Mouse (Mus musculus) liver, embryonic 14.5 days (tissue): ENCODE results near the gene Lnpep. TPM values are rescaled to one million over a fixed set of nuclear protein-coding genes. Genes with fewer than 3 reads are reported as not detected.

ENCODE experiments used
- ATAC-seq: fragments of 200-750 bp; cut with Nextera tagmentation; 2 replicates; pipeline ENCODE4 v1.8.0; 2017; ENCODE audit warnings: moderate number of reproducible peaks, mild to moderate bottlenecking, moderate library complexity; ENCODE audit not compliant: insufficient read depth
- DNase-seq, 3 experiments: peaks; one replicate each; pipeline ENCODE4 v3.0.0-alpha.2; 2012 to 2013; ENCODE audit warnings: low read depth in 3 of 3, low spot score in 3 of 3
- H3K27ac ChIP-seq: fragments of 300-500 bp; sonication (generic); 2 replicates; pipeline ENCODE4 v1.5.1; 2014; ENCODE audit warnings: moderate library complexity, mild to moderate bottlenecking, control low read depth, inconsistent platforms
- H3K27me3 ChIP-seq: fragments of 300-500 bp; sonication (generic); 2 replicates; pipeline ENCODE4 v1.6.1; 2014; ENCODE audit warnings: mild to moderate bottlenecking, low read length, moderate library complexity; ENCODE audit not compliant: control insufficient read depth, insufficient read depth
- H3K36me3 ChIP-seq: fragments of 300-500 bp; sonication (generic); replicated peaks from 2 replicates; pipeline ENCODE4 v1.6.1; 2014; ENCODE audit warnings: low read depth; ENCODE audit not compliant: control insufficient read depth, insufficient read depth
- H3K4me1 ChIP-seq, 2 experiments: fragments of 200-500 bp in 1 of 2; fragments of 300-500 bp in 1 of 2; sonication (generic) in 1 of 2; replicated peaks; 2 replicates each; pipeline ENCODE4 v1.6.1; 2012 to 2014; ENCODE audit warnings: antibody characterized with exemption in 1 of 2, inconsistent platforms in 1 of 2, low read length in 1 of 2; ENCODE audit not compliant: control insufficient read depth in 2 of 2, insufficient read depth in 2 of 2
- H3K4me2 ChIP-seq: fragments of 300-500 bp; sonication (generic); 2 replicates; pipeline ENCODE4 v1.6.1; 2014; ENCODE audit warnings: low read depth, mild to moderate bottlenecking, control low read depth, moderate library complexity
- H3K4me3 ChIP-seq, 2 experiments: fragments of 200-500 bp in 1 of 2; fragments of 300-500 bp in 1 of 2; sonication (generic) in 1 of 2; 2 replicates each; pipeline ENCODE4 v1.5.1; 2012 to 2014; ENCODE audit warnings: low read depth in 2 of 2, low read length in 2 of 2, mild to moderate bottlenecking in 2 of 2, control low read depth in 1 of 2, inconsistent platforms in 1 of 2, moderate library complexity in 1 of 2; ENCODE audit not compliant: insufficient read depth in 1 of 2
- H3K9ac ChIP-seq: fragments of 300-500 bp; sonication (generic); replicated peaks from 2 replicates; pipeline ENCODE4 v1.6.1; 2014; ENCODE audit warnings: mild to moderate bottlenecking, control low read depth, moderate library complexity
- H3K9me3 ChIP-seq: fragments of 300-500 bp; sonication (generic); 2 replicates; pipeline ENCODE4 v1.6.1; 2016; ENCODE audit warnings: low read length, mixed read lengths; ENCODE audit not compliant: control insufficient read depth
- CTCF ChIP-seq: IDR thresholded peaks from 2 replicates; pipeline ENCODE4 v1.5.1; 2016; ENCODE audit warnings: antibody characterized with exemption, low read depth, control low read depth
- EP300 ChIP-seq: IDR thresholded peaks from 2 replicates; pipeline ENCODE4 v1.6.1; 2016; ENCODE audit warnings: antibody characterized with exemption, low read depth
- WGBS: fragments of 180-500 bp; shearing (Covaris S2); extraction: QIAGEN DNeasy Blood & Tissue Kit; methylation state at CpG from one replicate; pipeline ENCODE4 v1.1.7; 2014; ENCODE audit not compliant: insufficient replicate concordance; 5-methylcytosine and 5-hydroxymethylcytosine counted together
- polyA plus RNA-seq, 2 experiments: library from polyadenylated mRNA; depleted of rRNA in 1 of 2; stranded (reverse) in 1 of 2; unstranded in 1 of 2; fragments of >200 nt; fragmentation: Nextera tagmentation in 1 of 2; extraction: Ambion mirVana in 1 of 2; gene quantifications; 2 replicates each; pipeline versions ENCODE4 v1.2.1 to v1.2.3; 2012 to 2014

Gene Lnpep
- polyA plus RNA-seq, 2 experiments, result 2.1 to 3.5 TPM

- ATAC-seq (no peak), DNase-seq (no peak)
- TF ChIP-seq CTCF, result no peak
- no peak for TF ChIP-seq EP300
- WGBS, result 4% methylated on average over 7 of the region's 7 CpGs
- H3K4me2 ChIP-seq, result peak overlapping the region; percentile 91
- H3K36me3 ChIP-seq, result no peaks in the 10 kb centered on the region
- no peaks in the 10 kb centered on the region for H3K27me3 ChIP-seq
- H3K9me3 ChIP-seq, result no peaks in the 10 kb centered on the region
- no peak overlapping the region for H3K27ac ChIP-seq
- H3K4me1 ChIP-seq, result peaks cover 6 to 16% of the 10 kb centered on the region in 2 experiments; a peak in 3 of 4 replicates
- peak overlapping the region; percentile 94 for H3K9ac ChIP-seq
- H3K4me3 ChIP-seq, result peak overlapping the region; percentile 79 to 92
Observed at GRCm38 (mm10) chr17:17623221-17623889, 1.5 kb downstream of the Lnpep start.

- H3K4me2 ChIP-seq, result no peak overlapping the region; the same call in 1 of the 2 replicates
- no peaks in the 10 kb centered on the region for H3K27me3 ChIP-seq
- 79% methylated on average over 1 of the region's 1 CpGs for WGBS
Observed at GRCm38 (mm10) chr17:17622576-17622975, 2.3 kb downstream of the Lnpep start.

GRCm38 (mm10) chr17:17621586-17621985, 3.3 kb downstream of the Lnpep start:
- Histone ChIP-seq H3K27ac (no peak overlapping the region), H3K4me3 (no peak overlapping the region), H3K9ac (no peak overlapping the region), H3K4me1 (peaks cover 6 to 21% of the 10 kb centered on the region in 2 experiments; a peak in 3 of 4 replicates), H3K27me3 (no peaks in the 10 kb centered on the region), H3K4me2 (no peak overlapping the region), H3K36me3 (no peaks in the 10 kb centered on the region), H3K9me3 (no peaks in the 10 kb centered on the region)
- 67% methylated on average over 3 of the region's 3 CpGs for WGBS
- DNase-seq (no peak), ATAC-seq (no peak)
- TF ChIP-seq EP300, result no peak
- TF ChIP-seq CTCF, result no peak

More at GRCm38 (mm10) chr17:17622576-17622975, 2.3 kb downstream of the Lnpep start:
- peaks cover 6 to 18% of the 10 kb centered on the region in 2 experiments; a peak in 3 of 4 replicates for H3K4me1 ChIP-seq
- no peak overlapping the region for H3K27ac ChIP-seq
- TF ChIP-seq EP300, result no peak
- no peak for TF ChIP-seq CTCF
- H3K4me3 ChIP-seq, result no peak overlapping the region
- DNase-seq (no peak), ATAC-seq (no peak)
- no peak overlapping the region for H3K9ac ChIP-seq
- H3K36me3 ChIP-seq, result no peaks in the 10 kb centered on the region
- no peaks in the 10 kb centered on the region for H3K9me3 ChIP-seq

GRCm38 (mm10) chr17:17618463-17618862, 6.4 kb downstream of the Lnpep start:
- 70% methylated on average over 1 of the region's 1 CpGs for WGBS
- TF ChIP-seq CTCF (no peak), EP300 (no peak)
- no peak overlapping the region; the same call in 1 of the 2 replicates for H3K4me2 ChIP-seq

GRCm38 (mm10) chr17:17617440-17618204, 7.2 kb downstream of the Lnpep start:
- H3K4me1 ChIP-seq, result peaks cover 0 to 13% of the 10 kb centered on the region in 2 experiments; a peak in 2 of 4 replicates
- DNase-seq, result no peak
- no peak overlapping the region for H3K4me3 ChIP-seq
- no peak overlapping the region for H3K4me2 ChIP-seq
- no peaks in the 10 kb centered on the region for H3K9me3 ChIP-seq
- no peak for TF ChIP-seq EP300
- no peak for TF ChIP-seq CTCF
- WGBS, result 68% methylated on average over 4 of the region's 4 CpGs
- no peaks in the 10 kb centered on the region for H3K36me3 ChIP-seq
- no peak overlapping the region for H3K27ac ChIP-seq
- H3K27me3 ChIP-seq, result no peaks in the 10 kb centered on the region
- no peak overlapping the region for H3K9ac ChIP-seq
- ATAC-seq, result no peak

More at GRCm38 (mm10) chr17:17618463-17618862, 6.4 kb downstream of the Lnpep start:
- no peak for DNase-seq
- Histone ChIP-seq H3K9me3 (no peaks in the 10 kb centered on the region), H3K4me3 (no peak overlapping the region), H3K9ac (no peak overlapping the region), H3K27ac (no peak overlapping the region), H3K4me1 (peaks cover 5 to 15% of the 10 kb centered on the region in 2 experiments; a peak in 3 of 4 replicates), H3K27me3 (no peaks in the 10 kb centered on the region), H3K36me3 (no peaks in the 10 kb centered on the region)
- no peak for ATAC-seq
